Mouse (Mus musculus) left cerebral cortex, adult 18-20 months (tissue): ENCODE measurements at regions not wholly inside any gene's neighbourhood (a gene's known extent, or its start where the extent isn't known, plus 50 kb on each side); places are given as distances from the start of the nearest gene placed in this dataset.

Experiments
- DNase-seq, 2 experiments: peaks; one replicate each; pipeline ENCODE4 v3.0.0; 2021 to 2022; ENCODE audit warnings: low spot score in 2 of 2, mixed read lengths in 1 of 2

- no peak for DNase-seq
Observed at GRCm38 (mm10) chr4:83915871-83916270, 390.5 kb downstream of the Ccdc171 start.

GRCm38 (mm10) chr4:83917009-83917408 is 391.7 kb downstream of the Ccdc171 start:
- no peak for DNase-seq

GRCm38 (mm10) chr4:83918093-83918492 is 392.7 kb downstream of the Ccdc171 start:
- DNase-seq: no peak

- no peak for DNase-seq
Observed at GRCm38 (mm10) chr4:83919041-83919440, 393.7 kb downstream of the Ccdc171 start.

GRCm38 (mm10) chr4:83925118-83925842 is 399.9 kb downstream of the Ccdc171 start:
- DNase-seq: no peak

- DNase-seq: no peak
Observed at GRCm38 (mm10) chr4:83926195-83926731, 400.9 kb downstream of the Ccdc171 start.

GRCm38 (mm10) chr4:83931897-83932654 is 406.7 kb downstream of the Ccdc171 start:
- DNase-seq: no peak

- DNase-seq: no peak
Observed at GRCm38 (mm10) chr4:83941693-83942092, 416.3 kb downstream of the Ccdc171 start.

GRCm38 (mm10) chr4:83949612-83950011 is 424.3 kb downstream of the Ccdc171 start:
- no peak for DNase-seq

- no peak for DNase-seq
Observed at GRCm38 (mm10) chr4:83950809-83951409, 425.6 kb downstream of the Ccdc171 start.

GRCm38 (mm10) chr4:83956252-83956904 is 431.0 kb downstream of the Ccdc171 start:
- no peak for DNase-seq

GRCm38 (mm10) chr4:83957217-83957692 is 431.9 kb downstream of the Ccdc171 start:
- no peak for DNase-seq

- DNase-seq: peak in 1 of 2 experiments; percentile 9
Observed at GRCm38 (mm10) chr4:83966898-83967297, 441.6 kb downstream of the Ccdc171 start.

- no peak for DNase-seq
Observed at GRCm38 (mm10) chr4:83973162-83973561, 447.8 kb downstream of the Ccdc171 start.

- DNase-seq: no peak
Observed at GRCm38 (mm10) chr4:83974214-83975012, 449.1 kb downstream of the Ccdc171 start.

- DNase-seq: no peak
Observed at GRCm38 (mm10) chr4:83975569-83975968, 450.2 kb downstream of the Ccdc171 start.

GRCm38 (mm10) chr4:83976067-83976466 is 450.7 kb downstream of the Ccdc171 start:
- no peak for DNase-seq

- no peak for DNase-seq
Observed at GRCm38 (mm10) chr4:83979088-83979487, 453.7 kb downstream of the Ccdc171 start.

GRCm38 (mm10) chr4:83984671-83985391 is 459.5 kb downstream of the Ccdc171 start:
- DNase-seq: peak in 1 of 2 experiments; percentile 11

GRCm38 (mm10) chr4:83985451-83985850 is 460.1 kb downstream of the Ccdc171 start:
- no peak for DNase-seq
